Mouse (Mus musculus) liver, postnatal 0 days (tissue): ENCODE results near the gene Rubcn.
A peak's percentile ranks its signal among the peaks of the same experiment; 100 is the strongest.

Experiments used
- CTCF ChIP-seq: sonication (generic); IDR thresholded peaks from 2 replicates; pipeline ENCODE4 v1.5.1; 2016; ENCODE audit warnings: antibody characterized with exemption, low read depth
- EP300 ChIP-seq: IDR thresholded peaks from 2 replicates; pipeline ENCODE4 v1.6.1; 2016; ENCODE audit warnings: antibody characterized with exemption, low read depth, mild to moderate bottlenecking

- TF ChIP-seq CTCF (peak; percentile 96), EP300 (no peak)
Measured at GRCm38 (mm10) chr16:32812888-32813361, 64.6 kb downstream of the Rubcn start.
